Mouse (Mus musculus) gastrocnemius, adult 8-10 months (tissue): ENCODE data around the gene Apeh. TPM values are rescaled to one million over a fixed set of nuclear protein-coding genes. Genes with fewer than 3 reads are reported as not detected.

Source experiments
- DNase-seq, 2 experiments: peaks; one replicate each; pipeline ENCODE4 v3.0.0; 2022; ENCODE audit warnings: low spot score in 2 of 2
- total RNA-seq, 4 experiments: library from RNA; stranded (reverse); gene quantifications; 2 replicates each; pipeline ENCODE4 v1.2.4; 2022

Apeh gene
- total RNA-seq, 4 experiments from 2014 or later = 29.4 to 43.5 (median 33.6) TPM

DNA sequence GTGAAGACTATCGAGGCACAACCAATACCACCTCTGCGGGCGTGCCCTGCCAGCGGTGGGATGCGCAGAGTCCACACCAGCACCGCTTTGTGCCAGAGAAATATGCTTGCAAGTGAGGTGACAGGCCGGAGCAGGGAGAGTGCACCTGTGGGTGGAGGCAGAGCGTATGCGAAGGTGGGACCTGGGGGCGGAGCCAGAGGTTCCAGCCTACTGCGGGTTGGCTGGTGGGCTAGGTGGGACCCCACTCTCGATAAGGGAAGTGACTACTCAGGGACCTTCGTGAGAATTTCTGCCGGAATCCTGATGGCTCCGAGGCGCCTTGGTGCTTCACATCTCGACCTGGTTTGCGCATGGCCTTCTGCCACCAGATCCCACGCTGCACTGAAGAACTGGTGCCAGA is 11.9 kb downstream of the Apeh start:
- no peak for DNase-seq

DNA sequence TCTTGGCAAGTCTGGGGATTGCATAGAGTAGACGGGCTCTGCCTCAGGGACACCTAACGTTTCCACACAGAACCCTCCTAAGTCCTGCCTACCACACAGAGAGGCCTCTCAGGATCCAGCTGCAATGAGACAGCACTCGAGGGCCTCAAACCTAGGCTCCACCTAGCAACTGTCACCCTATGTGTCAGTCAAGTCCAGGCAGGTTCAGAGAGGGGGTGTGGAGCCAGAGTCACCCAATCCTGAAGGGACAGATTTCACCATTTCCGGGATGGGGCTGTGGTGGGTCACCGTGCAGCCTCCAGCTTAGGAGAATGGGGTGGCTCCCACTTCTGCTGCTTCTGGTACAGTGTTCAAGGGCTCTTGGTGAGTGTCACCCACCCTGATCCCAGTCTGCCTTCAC is 14.2 kb downstream of the Apeh start, which contains the start of gene Mst1:
Mst1 (plus strand) TSS at position 269 of the 400 bp plus-strand sequence.
- no peak for DNase-seq

DNA sequence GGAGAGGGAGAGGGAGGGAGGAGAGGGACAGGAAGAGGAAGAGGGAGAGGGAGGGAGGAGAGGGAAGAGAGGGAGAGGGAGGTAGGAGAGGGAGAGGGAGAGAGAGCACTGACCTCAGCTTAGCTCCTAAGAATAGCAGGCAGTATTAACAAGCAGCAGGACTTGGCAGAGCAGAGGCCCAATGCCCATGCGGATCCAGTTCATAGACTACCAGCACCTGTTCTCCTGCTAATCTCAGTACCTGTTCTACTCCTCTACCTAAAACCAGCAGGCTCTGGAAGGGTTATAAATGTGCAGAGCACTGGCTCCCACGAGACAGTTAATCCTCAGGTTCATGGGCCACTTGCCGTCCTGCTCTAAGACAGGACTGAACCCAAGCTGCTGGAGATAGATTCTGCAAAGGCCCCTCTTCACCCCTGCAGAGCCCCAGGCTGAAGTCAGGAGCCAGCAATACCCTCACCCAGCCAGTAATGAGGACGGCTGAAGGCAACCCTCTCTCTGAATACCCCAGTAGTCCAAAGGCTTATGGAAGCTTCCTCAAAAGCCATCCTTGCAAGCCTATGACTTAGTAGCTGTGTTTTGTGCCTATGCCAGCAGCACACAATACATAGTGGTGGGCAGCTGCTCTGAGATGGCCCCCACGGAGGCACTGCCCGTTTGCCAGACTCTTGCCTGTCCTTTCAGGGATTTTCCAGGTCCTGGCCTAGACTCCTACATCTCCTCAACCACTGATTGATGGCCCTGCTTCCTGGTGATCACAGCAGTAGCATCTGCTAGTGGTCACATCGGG is 21.1 kb downstream of the Apeh start:
- peak; percentile 55 to 66 for DNase-seq

DNA sequence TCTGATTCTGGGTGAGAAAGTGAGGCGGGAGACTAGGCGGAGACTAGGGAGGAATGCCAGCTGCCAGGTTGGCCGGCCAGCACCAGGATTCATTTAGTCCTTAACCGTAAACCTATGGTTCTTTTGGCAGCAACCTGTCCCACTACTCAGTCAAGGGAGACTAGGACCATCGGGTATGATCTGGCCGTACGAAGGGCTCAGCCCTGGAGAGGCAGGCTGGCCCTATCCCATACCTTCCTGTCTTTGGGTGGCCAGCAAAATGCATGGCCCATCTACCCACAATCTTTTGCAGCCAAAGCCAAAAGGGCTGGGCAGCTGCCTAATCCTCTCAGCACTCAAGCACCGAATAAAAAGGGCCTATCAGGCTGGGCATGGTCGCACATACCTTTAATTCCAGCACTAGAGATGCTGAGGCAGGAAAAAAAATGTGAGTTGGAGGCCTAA is 21.9 kb downstream of the Apeh start:
- DNase-seq = no peak

DNA sequence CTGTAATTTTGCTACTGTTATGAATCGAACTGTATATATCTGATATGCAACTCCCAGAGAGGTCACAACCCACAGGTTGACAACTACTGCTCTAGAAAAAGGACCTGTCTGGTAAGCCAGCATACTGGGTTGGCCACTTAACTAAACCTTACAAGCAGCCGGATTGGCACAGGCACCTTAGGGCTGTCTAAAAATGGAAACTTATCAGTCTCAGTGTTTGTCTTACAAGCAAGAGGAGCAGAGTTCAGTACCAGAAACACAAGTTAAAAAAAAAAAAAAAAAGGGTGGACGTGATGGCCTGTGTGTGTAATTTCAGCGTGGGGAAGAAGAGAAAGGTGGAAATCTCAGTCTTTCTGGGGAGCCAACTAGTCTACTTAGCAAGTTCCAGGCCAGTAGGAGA is 22.6 kb downstream of the Apeh start:
- no peak for DNase-seq

DNA sequence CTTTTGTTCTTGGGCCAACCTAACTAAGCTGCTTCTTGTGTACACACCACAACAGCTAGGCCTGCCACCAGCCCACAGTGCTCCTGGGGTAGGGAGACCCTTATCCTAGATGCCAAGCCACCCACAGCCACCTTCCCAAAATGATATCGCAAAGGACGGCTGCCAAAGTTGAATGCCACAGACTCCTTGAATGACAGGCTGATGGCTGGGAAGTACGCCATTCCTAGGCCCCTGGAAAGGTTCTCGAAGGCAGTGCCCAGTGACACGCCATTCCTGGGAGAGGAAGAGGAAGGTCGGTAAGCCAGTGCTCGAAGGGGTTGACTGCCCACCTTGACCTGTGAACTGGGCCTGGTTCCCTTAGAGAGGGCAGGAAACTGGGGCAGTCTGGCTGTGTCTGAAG is 24.9 kb downstream of the Apeh start:
- no peak for DNase-seq

DNA sequence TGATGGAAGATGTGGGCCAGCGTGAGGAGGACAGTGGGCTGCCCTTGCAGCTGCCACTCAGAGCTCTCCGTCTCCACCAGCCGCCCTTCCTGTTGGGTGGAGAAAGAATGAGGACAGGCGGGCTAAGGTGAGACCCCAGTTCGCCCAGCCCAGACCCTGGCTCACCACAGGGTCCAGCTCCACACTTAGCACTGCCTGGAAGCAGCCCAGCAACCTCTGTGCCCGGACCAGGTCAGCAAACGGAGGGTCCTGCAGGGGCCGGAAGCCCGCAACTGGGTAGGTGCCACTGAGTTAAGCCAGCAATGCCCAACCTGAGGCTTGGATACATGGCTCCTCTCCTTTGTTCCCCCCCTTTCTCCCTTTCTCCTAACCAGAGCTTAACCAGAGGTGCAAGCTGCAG is 25.4 kb downstream of the Apeh start:
- no peak for DNase-seq

DNA sequence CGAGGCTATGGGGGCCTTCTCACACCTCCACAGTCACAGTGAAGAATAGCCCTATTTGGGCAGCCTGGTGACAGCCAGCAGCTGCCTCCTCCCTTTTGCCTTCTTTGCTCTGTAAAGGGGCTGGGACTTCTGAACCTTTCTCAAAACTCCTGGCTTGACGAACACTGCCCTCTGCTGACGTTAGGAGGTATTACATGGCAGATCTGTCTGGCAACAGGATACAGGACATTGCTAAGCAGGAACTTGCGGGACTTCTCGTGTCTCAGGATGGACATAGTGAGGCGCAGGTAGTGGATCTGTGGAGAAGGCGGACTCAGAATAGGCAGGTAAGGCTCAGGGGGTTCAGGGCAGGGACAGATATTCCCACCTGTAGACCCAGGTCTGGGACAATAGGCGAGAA is 26.5 kb downstream of the Apeh start:
- DNase-seq = peak; percentile 79 to 81

DNA sequence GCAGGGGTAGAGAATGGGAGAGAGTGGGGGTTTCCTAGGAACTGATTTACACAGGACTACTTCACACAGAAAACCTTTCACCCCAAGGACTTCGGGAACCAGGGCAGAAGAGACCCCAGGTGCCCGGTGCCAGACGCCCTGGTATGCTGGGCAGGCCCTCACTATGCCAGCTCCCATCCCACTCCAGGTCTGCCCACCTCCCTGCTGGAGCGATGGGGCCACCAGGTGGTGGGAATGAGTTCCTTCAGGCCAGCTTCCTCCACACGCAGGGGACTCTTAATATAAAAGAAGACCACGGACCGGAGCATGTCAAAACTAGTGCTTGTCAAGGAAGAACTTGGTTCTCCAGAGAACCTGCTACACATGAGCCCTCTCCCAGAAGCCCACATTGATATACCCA is 27.2 kb downstream of the Apeh start:
- DNase-seq = no peak

DNA sequence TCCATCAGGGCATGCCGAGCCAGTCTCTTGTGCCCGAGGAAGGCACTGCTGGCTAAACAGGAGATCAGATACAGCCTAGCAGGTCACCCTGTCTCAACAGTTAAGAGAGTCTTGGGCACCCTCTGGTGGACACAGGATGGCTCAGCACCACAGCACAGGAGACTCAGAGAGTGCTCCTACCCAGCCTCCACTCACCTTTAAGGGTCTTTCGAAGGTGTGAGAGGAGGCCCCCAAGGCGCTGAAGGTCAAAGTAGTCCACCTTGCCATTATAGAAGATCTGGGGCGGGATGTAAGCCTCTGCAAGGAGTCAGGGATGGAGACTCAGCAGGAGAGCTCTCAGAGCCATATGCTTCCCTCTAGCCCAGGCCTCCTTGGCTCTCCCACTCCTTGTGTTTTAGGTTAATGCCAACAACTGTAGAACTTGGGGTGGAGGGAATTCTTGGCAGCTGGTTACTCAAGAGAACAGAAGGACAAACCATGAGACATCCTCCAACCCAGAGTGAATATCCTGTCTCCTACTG is 28.9 kb downstream of the Apeh start:
- peak; percentile 65 to 68 for DNase-seq

DNA sequence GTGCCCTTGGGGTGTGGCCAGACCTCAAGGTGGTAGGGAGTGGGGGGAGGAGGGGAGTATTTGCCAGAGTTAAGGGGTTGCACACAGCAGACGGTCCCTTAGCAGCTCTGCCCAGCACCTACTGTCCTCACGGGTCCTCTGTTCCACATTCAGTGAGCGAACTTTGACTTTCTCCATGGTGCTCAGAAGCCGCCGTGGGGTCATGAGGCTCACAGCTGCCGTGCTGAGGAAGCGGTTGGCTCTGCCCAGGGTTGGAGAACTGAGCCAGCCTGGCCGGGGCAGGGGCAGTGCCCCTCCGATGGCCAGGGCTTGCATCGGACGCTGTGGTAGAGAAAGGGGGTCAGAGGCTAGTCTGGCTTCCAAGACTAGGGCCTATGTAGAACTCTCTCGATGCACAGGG is 31.0 kb downstream of the Apeh start:
- DNase-seq = no peak

DNA sequence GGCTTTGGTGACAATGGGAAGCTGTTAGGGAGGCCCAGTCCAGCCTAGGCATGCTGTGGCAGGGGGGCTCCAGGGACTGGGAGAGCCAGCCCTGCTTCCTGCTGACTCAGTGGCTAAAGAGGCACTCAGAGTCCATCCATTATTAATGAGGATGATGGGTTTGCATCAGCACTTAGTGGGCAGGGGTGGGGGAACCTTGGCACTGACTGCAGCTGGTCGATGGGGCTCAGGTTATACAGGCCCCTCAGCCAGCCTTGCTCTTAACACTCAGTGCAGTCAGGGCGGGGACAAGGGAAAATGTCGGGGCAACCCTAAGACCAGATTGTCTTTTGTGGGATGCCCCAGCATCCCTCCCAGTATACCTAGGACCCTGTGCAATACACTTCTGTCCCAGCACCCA is 32.3 kb downstream of the Apeh start:
- no peak for DNase-seq

DNA sequence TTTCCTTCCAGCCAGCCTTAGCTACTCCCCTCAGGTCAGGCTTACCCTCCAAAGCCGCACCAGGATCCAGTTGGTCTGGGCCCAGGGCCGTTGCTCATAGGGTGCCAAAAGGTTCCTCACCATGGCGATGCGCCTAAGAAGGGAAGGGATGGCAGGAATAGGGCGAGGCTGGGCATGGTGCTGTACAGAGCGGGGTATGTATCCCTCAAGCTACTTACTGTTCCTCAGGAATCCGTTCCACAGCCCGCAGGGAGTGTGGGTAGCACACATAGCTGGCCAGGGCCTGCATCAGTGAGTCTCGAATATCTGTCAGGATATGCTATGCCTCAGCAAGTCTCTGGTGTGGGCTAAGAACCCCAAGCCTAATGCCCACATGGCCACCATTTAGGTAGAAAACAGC is 36.1 kb downstream of the Apeh start:
- DNase-seq = no peak

DNA sequence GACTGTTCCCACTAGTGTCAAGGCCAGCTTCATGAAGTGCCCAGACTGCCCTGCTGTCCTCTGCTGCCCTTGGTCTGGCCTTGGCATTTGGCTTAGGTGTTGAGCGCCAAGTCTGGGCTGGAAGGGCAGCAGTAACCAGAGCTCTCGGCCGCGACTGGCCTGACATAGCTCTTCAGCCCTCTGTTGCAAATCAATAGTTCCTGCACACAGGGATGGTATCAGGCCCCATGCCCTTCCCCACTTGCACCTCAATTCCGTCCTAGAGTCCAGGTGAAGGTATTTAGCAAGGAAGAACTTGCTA is 37.2 kb downstream of the Apeh start:
- peak; percentile 55 to 77 for DNase-seq

DNA sequence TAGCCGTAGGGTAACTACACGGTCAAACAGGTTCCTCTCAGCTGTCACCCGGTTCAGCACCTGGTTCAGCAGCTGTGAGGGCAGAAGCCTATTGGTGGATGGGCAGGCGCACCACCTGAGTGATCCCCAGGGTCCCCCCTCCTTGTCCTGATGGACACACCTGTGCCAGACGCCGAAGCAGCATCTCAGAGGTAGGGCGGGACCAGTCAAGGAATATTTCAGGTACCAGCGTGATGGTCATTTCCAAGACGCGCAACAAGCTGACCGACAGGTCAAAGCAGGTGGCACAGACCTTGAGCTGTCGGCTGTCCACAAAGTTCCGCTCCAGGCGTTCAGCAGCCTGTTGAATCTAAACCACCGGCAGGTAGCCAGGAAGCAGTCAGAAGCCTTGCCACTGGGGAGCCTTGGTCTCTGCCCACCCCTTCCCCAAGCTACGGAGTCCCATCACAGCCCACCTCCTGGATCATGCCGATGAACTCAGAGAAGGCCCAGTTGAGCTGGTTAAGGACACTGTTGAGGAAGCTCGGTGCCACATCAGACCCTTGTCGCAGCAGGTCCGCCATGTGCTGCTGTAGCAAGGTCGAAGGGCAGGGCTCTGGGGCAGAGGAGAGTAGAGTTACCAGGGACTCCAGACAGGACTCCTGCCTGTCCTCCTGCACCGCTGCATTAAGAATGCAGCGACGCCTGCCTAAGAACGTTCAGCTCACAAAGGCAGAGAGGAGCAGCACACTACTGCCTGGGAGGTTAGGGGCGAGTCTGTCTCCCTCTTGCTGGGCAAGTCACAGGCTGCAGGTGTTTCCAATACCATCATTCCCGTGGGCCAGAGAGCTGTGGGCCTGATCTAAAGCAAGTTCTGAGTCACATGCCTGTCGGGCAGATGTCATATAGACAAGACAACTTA is 37.8 kb downstream of the Apeh start:
- no peak for DNase-seq

DNA sequence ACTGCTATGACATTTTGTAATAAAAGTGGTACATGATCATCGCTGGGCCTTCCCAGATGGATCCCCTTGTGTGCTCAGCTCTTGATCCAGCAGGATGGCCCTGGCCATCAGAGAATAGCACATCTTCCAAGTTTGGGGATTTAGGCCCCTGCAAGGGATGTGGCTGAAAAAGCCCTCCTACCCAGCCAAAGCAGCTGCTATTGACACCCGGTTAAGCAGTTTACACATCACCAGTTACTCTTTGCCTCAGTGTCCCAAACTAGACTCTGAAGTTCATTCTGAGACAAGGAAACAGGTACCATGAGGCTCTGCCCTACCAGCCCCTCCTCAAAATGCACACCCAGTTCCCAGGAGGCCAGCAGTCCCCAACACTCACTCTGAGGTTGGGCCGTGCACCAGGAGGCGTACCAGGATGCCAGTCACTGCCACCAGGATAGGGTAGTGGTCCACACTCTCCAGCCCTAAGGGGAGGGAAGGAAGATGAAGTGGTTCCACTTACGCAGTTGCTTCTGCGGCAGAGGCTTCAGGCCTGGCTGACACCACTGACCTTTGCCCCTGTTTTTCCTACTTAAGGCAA is 38.7 kb downstream of the Apeh start:
- no peak for DNase-seq

DNA sequence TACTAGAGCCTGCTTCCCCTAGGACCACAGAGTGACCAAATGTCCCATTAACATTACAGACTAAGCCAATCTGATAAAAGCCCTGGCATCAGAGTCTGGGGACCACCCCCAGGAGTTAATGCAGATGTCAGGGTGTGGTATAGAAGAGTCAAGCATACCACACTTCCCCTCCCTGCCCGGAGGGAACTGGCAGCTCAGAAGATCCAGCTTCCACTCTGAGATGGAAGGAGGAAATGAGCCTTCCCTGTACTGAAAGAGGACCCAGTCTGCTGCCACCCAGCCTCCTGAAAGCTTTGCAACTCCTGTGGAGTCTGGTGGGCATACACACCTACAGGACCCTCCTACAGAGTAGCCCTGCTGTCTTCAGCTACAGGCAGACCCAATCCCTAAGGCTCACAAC is 39.3 kb downstream of the Apeh start:
- DNase-seq = no peak

DNA sequence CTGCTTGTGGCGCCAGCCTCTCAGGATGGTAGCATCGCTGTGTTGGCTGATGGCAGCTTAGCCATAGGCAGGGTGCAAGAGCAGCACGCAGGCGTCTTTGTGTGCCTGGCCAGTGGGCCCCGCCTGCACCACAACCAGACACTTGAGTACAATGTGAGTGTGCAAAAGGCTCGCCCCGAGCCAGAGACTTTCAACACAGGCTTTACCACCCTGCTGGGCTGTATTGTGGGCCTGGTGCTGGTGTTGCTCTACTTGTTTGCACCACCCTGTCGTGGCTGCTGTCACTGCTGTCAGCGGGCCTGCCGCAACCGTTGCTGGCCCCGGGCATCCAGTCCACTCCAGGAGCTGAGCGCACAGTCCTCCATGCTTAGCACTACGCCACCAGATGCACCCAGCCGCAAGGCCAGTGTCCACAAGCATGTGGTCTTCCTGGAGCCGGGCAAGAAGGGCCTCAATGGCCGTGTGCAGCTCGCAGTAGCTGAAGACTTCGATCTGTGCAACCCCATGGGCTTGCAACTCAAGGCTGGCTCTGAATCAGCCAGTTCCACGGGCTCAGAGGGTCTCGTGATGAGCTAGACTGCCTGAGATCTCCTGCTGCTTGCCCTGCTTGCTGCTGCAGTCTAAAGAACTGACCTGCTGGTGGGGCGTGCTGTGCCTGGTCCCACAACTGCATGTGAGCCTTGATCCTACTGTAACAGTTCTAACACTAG is 39.9 kb downstream of the Apeh start:
- DNase-seq = peak in 1 of 2 experiments; percentile 6

DNA sequence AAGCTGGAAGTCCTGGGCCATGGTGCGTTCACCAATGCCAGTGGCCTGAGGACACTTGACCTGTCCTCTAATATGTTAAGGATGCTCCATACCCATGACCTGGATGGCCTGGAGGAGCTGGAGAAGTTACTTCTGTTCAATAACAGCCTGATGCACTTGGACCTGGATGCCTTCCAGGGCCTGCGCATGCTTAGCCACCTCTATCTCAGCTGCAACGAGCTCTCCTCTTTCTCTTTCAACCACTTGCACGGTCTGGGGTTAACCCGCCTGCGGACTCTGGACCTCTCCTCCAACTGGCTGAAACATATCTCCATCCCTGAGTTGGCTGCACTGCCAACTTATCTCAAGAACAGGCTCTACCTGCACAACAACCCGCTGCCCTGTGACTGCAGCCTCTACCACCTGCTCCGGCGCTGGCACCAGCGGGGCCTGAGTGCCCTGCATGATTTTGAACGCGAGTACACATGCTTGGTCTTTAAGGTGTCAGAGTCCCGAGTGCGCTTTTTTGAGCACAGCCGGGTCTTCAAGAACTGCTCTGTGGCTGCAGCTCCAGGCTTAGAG is 40.7 kb downstream of the Apeh start:
- DNase-seq = peak in 1 of 2 experiments; percentile 20

DNA sequence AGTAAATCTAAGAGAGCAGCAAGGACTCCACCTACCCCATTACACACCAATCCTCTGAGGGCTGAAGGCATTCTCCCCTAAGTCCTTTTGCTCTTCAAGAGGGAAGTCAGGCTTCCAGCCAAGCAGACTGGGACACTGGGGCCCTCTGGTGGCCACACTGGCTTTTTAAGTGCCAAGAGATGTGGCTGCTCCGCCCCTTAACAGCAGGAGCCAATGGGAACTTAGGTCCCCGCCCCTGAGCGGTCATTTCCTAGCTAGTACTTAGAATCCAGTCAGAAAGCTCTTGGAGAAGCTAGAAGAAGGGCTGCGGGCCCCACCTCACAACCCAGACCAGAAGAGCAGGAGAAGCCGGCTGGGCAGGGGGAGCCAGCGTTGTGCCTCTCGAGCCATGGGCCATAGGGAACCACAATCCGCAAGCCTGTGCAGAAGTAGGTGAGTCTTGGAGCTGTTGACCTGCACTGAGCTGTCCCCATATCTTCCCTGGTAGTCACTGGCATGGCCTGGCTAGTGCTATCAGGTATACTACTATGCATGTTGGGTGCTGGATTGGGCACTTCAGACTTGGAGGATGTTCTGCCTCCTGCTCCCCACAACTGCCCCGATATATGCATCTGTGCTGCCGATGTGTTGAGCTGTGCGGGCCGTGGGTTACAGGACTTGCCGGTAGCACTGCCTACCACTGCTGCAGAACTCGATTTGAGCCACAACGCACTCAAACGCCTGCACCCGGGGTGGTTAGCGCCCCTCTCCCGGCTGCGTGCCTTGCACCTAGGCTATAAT is 41.3 kb downstream of the Apeh start, which contains the start of gene Amigo3:
Amigo3 (plus strand) TSS at position 275 of the 780 bp plus-strand sequence.
- DNase-seq = peak; percentile 97 to 98
